Mouse (Mus musculus): ENCODE measurements at regions not wholly inside any gene's neighbourhood (a gene's known extent, or its start where the extent isn't known, plus 50 kb on each side); places are given as distances from the start of the nearest gene placed in this dataset.
"Not testable (repeated sequence)": the region's sequence is repeated elsewhere in the genome, so short reads cannot be mapped to it uniquely, and the experiment has no call there.

- Histone ChIP-seq H3K27ac (ENCODE audit: insufficient read depth, low read depth, low read length) (no peak overlapping the region), H3K36me3 (ENCODE audit: control insufficient read depth, insufficient read depth, low read length) (no peaks in the 10 kb centered on the region), H3K4me1 (ENCODE audit: control insufficient read depth, insufficient read depth, low read length) (no peaks in the 10 kb centered on the region), H3K4me3 (ENCODE audit: insufficient read depth, low read depth, low read length) (no peak overlapping the region), H3K27me3 (replicated peaks; ENCODE audit: control insufficient read depth, insufficient read depth, low read length) (no peaks in the 10 kb centered on the region)
- 73% methylated on average over 3 of the region's 3 CpGs for WGBS
- TF ChIP-seq CTCF (conservative IDR thresholded peaks at IDR 0.05; ENCODE audit: insufficient read depth, insufficient read length, low read depth, low read length) (no peak), POLR2A (IDR thresholded peaks at IDR 0.05; ENCODE audit: low read depth, low read length) (no peak)
- no peak for DNase-seq
These were observed 1012.9 kb upstream of the Zfp386 start for GRCm38 (mm10) chr12:115034438-115035129.

GRCm38 (mm10) chr12:115055080-115055479, 992.4 kb upstream of the Zfp386 start:
- DNase-seq: no peak
- no peak overlapping the region for H3K27ac ChIP-seq (ENCODE audit: insufficient read depth, low read depth, low read length)
- H3K4me1 ChIP-seq (ENCODE audit: control insufficient read depth, insufficient read depth, low read length): no peaks in the 10 kb centered on the region
- no peaks in the 10 kb centered on the region for H3K36me3 ChIP-seq (ENCODE audit: control insufficient read depth, insufficient read depth, low read length)
- WGBS: 67% methylated on average over 4 of the region's 4 CpGs
- H3K4me3 ChIP-seq (ENCODE audit: insufficient read depth, low read depth, low read length): no peak overlapping the region
- no peak for TF ChIP-seq POLR2A (IDR thresholded peaks at IDR 0.05; ENCODE audit: low read depth, low read length)
- no peak for TF ChIP-seq CTCF (conservative IDR thresholded peaks at IDR 0.05; ENCODE audit: insufficient read depth, insufficient read length, low read depth, low read length)
- H3K27me3 ChIP-seq (replicated peaks; ENCODE audit: control insufficient read depth, insufficient read depth, low read length): no peaks in the 10 kb centered on the region

- H3K27ac ChIP-seq (ENCODE audit: insufficient read depth, low read depth, low read length); H3K4me3 ChIP-seq (ENCODE audit: insufficient read depth, low read depth, low read length); DNase-seq; H3K36me3 ChIP-seq (ENCODE audit: control insufficient read depth, insufficient read depth, low read length); H3K4me1 ChIP-seq (ENCODE audit: control insufficient read depth, insufficient read depth, low read length); H3K27me3 ChIP-seq (replicated peaks; ENCODE audit: control insufficient read depth, insufficient read depth, low read length): not testable (repeated sequence)
These were observed 987.6 kb upstream of the Zfp386 start for GRCm38 (mm10) chr12:115059954-115060353.

DNA sequence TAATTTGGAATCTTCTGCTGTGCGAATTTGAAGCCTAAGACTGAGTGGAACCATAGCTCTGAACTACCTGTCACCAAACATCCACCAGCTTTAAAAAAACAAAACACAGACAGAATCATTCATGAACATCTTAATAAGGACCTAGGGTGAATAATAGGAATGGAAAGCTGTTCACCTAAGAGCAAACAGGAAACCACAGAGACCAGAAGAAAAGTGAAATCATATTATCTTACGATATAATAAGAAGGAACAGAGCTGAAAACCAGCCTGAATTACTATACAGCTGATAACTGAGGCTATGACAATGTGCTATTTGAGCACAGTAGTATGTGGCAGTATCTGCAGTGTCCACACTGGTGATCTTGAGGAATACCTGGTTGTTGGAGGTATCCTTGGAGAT, 980.3 kb upstream of the Zfp386 start:
- Histone ChIP-seq H3K36me3 (ENCODE audit: control insufficient read depth, insufficient read depth, low read length) (no peaks in the 10 kb centered on the region), H3K27me3 (replicated peaks; ENCODE audit: control insufficient read depth, insufficient read depth, low read length) (no peaks in the 10 kb centered on the region), H3K4me3 (ENCODE audit: insufficient read depth, low read depth, low read length) (no peak overlapping the region), H3K27ac (ENCODE audit: insufficient read depth, low read depth, low read length) (no peak overlapping the region), H3K4me1 (ENCODE audit: control insufficient read depth, insufficient read depth, low read length) (no peaks in the 10 kb centered on the region)
- no peak for TF ChIP-seq POLR2A (IDR thresholded peaks at IDR 0.05; ENCODE audit: low read depth, low read length)
- TF ChIP-seq CTCF (conservative IDR thresholded peaks at IDR 0.05; ENCODE audit: insufficient read depth, insufficient read length, low read depth, low read length): no peak
- WGBS: 83% methylated on average over 2 of the region's 2 CpGs
- no peak for DNase-seq

DNA sequence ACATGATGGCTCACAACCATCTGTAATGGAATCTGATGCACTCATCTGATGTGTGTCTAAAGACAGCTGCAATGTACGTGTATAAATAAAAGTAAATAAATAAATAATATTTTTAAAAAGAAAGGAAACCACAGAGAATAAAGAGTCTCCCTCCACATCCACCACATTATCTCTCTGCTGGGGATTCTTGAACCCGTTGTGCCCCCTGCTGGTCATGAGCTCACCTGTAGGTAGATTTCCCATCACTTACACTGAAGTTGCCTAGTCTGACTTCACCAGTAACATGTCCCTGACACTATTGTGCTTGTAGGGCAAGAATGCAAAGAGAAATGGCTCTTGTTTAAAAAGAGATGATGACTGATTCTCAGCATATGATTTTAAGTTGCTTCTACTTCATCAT, 956.1 kb upstream of the Zfp386 start:
- H3K27ac ChIP-seq (ENCODE audit: insufficient read depth, low read depth, low read length); H3K4me3 ChIP-seq (ENCODE audit: insufficient read depth, low read depth, low read length); H3K27me3 ChIP-seq (replicated peaks; ENCODE audit: control insufficient read depth, insufficient read depth, low read length); H3K36me3 ChIP-seq (ENCODE audit: control insufficient read depth, insufficient read depth, low read length); H3K4me1 ChIP-seq (ENCODE audit: control insufficient read depth, insufficient read depth, low read length); DNase-seq: not testable (repeated sequence)
- 71% methylated on average over 2 of the region's 2 CpGs for WGBS

- no peak overlapping the region for H3K4me3 ChIP-seq (ENCODE audit: insufficient read depth, low read depth, low read length)
- no peak for DNase-seq
- H3K36me3 ChIP-seq (ENCODE audit: control insufficient read depth, insufficient read depth, low read length): no peaks in the 10 kb centered on the region
- TF ChIP-seq CTCF (conservative IDR thresholded peaks at IDR 0.05; ENCODE audit: insufficient read depth, insufficient read length, low read depth, low read length) (no peak), POLR2A (IDR thresholded peaks at IDR 0.05; ENCODE audit: low read depth, low read length) (no peak)
- no peaks in the 10 kb centered on the region for H3K4me1 ChIP-seq (ENCODE audit: control insufficient read depth, insufficient read depth, low read length)
- no peak overlapping the region for H3K27ac ChIP-seq (ENCODE audit: insufficient read depth, low read depth, low read length)
- H3K27me3 ChIP-seq (replicated peaks; ENCODE audit: control insufficient read depth, insufficient read depth, low read length): no peaks in the 10 kb centered on the region
These were observed 937.8 kb upstream of the Zfp386 start for GRCm38 (mm10) chr12:115109742-115110141.

- H3K27ac ChIP-seq (ENCODE audit: insufficient read depth, low read depth, low read length); DNase-seq; H3K4me1 ChIP-seq (ENCODE audit: control insufficient read depth, insufficient read depth, low read length); H3K27me3 ChIP-seq (replicated peaks; ENCODE audit: control insufficient read depth, insufficient read depth, low read length); H3K4me3 ChIP-seq (ENCODE audit: insufficient read depth, low read depth, low read length); H3K36me3 ChIP-seq (ENCODE audit: control insufficient read depth, insufficient read depth, low read length): not testable (repeated sequence)
- 74% methylated on average over 4 of the region's 4 CpGs for WGBS
These were observed 928.2 kb upstream of the Zfp386 start for GRCm38 (mm10) chr12:115119134-115119826.

DNA sequence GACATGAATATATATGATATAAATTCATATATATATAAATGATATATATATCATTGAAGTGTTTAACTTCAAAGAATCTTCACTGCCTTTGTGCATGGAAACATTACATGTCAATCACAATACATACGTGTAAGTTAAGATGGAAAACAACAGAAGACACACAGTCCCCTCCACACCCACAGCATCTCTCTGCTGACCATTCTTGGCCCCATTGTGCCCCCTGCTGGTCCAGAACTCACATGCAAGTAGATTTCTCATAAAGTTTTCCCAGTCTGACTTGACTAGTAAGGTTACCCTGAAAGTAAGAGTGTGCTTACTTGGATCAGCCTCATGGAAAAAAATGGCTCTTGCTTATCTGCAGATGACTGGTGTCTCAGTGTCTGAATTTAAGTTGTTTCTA, 926.3 kb upstream of the Zfp386 start:
- no peak for TF ChIP-seq CTCF (conservative IDR thresholded peaks at IDR 0.05; ENCODE audit: insufficient read depth, insufficient read length, low read depth, low read length)
- no peak for TF ChIP-seq POLR2A (IDR thresholded peaks at IDR 0.05; ENCODE audit: low read depth, low read length)
- 53% methylated on average over 1 of the region's 1 CpGs for WGBS

More for the DNA sequence above, 926.3 kb upstream of the Zfp386 start:
- H3K27ac ChIP-seq (ENCODE audit: insufficient read depth, low read depth, low read length): no peak overlapping the region
- no peaks in the 10 kb centered on the region for H3K36me3 ChIP-seq (ENCODE audit: control insufficient read depth, insufficient read depth, low read length)
- H3K27me3 ChIP-seq (replicated peaks; ENCODE audit: control insufficient read depth, insufficient read depth, low read length): no peaks in the 10 kb centered on the region
- DNase-seq: no peak
- H3K4me1 ChIP-seq (ENCODE audit: control insufficient read depth, insufficient read depth, low read length): no peaks in the 10 kb centered on the region
- no peak overlapping the region for H3K4me3 ChIP-seq (ENCODE audit: insufficient read depth, low read depth, low read length)

Data from kidney, adult 2 months (tissue).